Mouse (Mus musculus): ENCODE measurements around the gene Shcbp1. TPM values are rescaled to one million over a fixed set of nuclear protein-coding genes. Genes with fewer than 3 reads are reported as not detected.

Shcbp1 gene
- polyA plus RNA-seq (2012; rRNA removed): 22.0 and 24.3 TPM in 2 replicates

GRCm38 (mm10) chr8:4779254-4780055 is at the start of gene Shcbp1:
Gene Shcbp1 (minus strand): TSS chr8:4779567.

Other genes with a start within 250 kb of the Shcbp1 start
- gene Zfp958, start 166.4 kb downstream of the Shcbp1 start, polyA plus RNA-seq (2012; rRNA removed): 2.0 and 2.2 TPM in 2 replicates

Measured in liver, embryonic 14 days (tissue).